Comparison of ENCODE assay signal across 10 mouse cellular contexts in the genomic region with DNA sequence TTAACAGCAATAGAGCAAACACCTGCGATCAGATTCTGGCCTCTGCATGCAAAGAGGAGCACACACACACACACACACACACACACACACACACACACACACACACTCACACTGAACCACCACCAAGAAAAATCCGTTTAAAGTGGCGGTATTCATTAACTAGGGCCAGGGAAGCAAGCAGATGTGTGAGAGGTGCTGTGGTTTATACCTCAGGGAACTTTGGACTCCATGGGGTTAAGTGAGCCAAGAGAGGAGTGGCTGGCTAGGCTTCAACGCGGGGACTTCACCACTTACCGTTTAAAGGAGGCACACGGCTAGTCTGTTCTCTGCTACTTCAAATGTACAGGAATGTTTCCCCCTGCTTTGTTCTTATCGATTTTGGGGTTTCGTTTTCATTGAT. TPM values are rescaled to one million over a fixed set of nuclear protein-coding genes. Genes with fewer than 3 reads are reported as not detected.
DNase-seq lines count a peak whose midpoint lies in the region; ATAC-seq and TF ChIP-seq lines count a peak whose summit lies in the region.
"Had no signal": no experiment of that assay in that cellular context is flagged by ENCODE, and none has a peak within 500 bp of the region (broad histone marks: within the 10 kb centered on the region; RNA-seq: fewer than 3 reads in every experiment).

No protein-coding gene starts in this region.

- peak overlapping the region; percentile 25; the same call in 1 of the 2 replicates for H3K9ac ChIP-seq in forebrain, embryonic 14.5 days (ENCODE audit: low read length)
- H3K9ac ChIP-seq in forebrain, embryonic 13.5 days, result no peak overlapping the region
- H3K9ac ChIP-seq in heart, postnatal 0 days (replicated peaks; ENCODE audit: low read depth, low read length), result no peak overlapping the region
- H3K9ac ChIP-seq in limb, embryonic 11.5 days (ENCODE audit: low read length), result no peak overlapping the region
- H3K9ac ChIP-seq in midbrain, embryonic 13.5 days (replicated peaks), result no peak overlapping the region

- 21% methylated on average over 9 of the region's 9 CpGs for WGBS in forebrain, embryonic 14.5 days
- WGBS in forebrain, embryonic 13.5 days, result 24% methylated on average over 9 of the region's 9 CpGs
- 13% methylated on average over 9 of the region's 9 CpGs for WGBS in heart, postnatal 0 days
- WGBS in limb, embryonic 11.5 days, result 15% methylated on average over 9 of the region's 9 CpGs
- WGBS in midbrain, embryonic 13.5 days, result 29% methylated on average over 9 of the region's 9 CpGs

- 0 out of 2 replicates have a peak, but pooled peaks cover 2% of the 10 kb centered on the region for H3K27me3 ChIP-seq in forebrain, embryonic 14.5 days (replicated peaks; ENCODE audit: control insufficient read depth, insufficient read depth, low read length)
- H3K27me3 ChIP-seq in forebrain, embryonic 13.5 days, result peaks cover 8% of the 10 kb centered on the region
- no peaks in the 10 kb centered on the region for H3K27me3 ChIP-seq in heart, postnatal 0 days (ENCODE audit: control insufficient read depth, insufficient read depth, low read length)
- H3K27me3 ChIP-seq in limb, embryonic 11.5 days (ENCODE audit: control insufficient read depth, insufficient read depth, low read length), result no peaks in the 10 kb centered on the region
- peaks cover 20% of the 10 kb centered on the region for H3K27me3 ChIP-seq in midbrain, embryonic 13.5 days

- H3K4me3 ChIP-seq in forebrain, embryonic 14.5 days (ENCODE audit: low read depth, low read length), result no peak overlapping the region
- H3K4me3 ChIP-seq in forebrain, embryonic 13.5 days, result no peak overlapping the region
- H3K4me3 ChIP-seq in heart, postnatal 0 days (ENCODE audit: low read depth, low read length), result no peak overlapping the region
- H3K4me3 ChIP-seq in limb, embryonic 11.5 days (ENCODE audit: low read depth, low read length), result no peak overlapping the region
- no peak overlapping the region for H3K4me3 ChIP-seq in midbrain, embryonic 13.5 days (replicated peaks)
- H3K4me3 ChIP-seq: layer of hippocampus, adult 2 months had no signal

- no peaks in the 10 kb centered on the region for H3K9me3 ChIP-seq in forebrain, embryonic 14.5 days (replicated peaks; ENCODE audit: control insufficient read depth, low read length)
- no peaks in the 10 kb centered on the region for H3K9me3 ChIP-seq in forebrain, embryonic 13.5 days (replicated peaks)
- no peaks in the 10 kb centered on the region for H3K9me3 ChIP-seq in heart, postnatal 0 days (replicated peaks; ENCODE audit: control insufficient read depth, low read length)
- H3K9me3 ChIP-seq in limb, embryonic 11.5 days (ENCODE audit: control insufficient read depth, low read length), result no peaks in the 10 kb centered on the region
- no peaks in the 10 kb centered on the region for H3K9me3 ChIP-seq in midbrain, embryonic 13.5 days

- no peaks in the 10 kb centered on the region for H3K36me3 ChIP-seq in forebrain, embryonic 14.5 days (ENCODE audit: control insufficient read depth, insufficient read depth, low read length)
- no peaks in the 10 kb centered on the region for H3K36me3 ChIP-seq in forebrain, embryonic 13.5 days (ENCODE audit: poor library complexity, severe bottlenecking)
- no peaks in the 10 kb centered on the region for H3K36me3 ChIP-seq in heart, postnatal 0 days (replicated peaks; ENCODE audit: control insufficient read depth, insufficient read depth, low read length)
- H3K36me3 ChIP-seq in limb, embryonic 11.5 days (ENCODE audit: control insufficient read depth, insufficient read depth, low read length), result no peaks in the 10 kb centered on the region
- H3K36me3 ChIP-seq in midbrain, embryonic 13.5 days, result no peaks in the 10 kb centered on the region

- no peak for TF ChIP-seq EP300 in heart, postnatal 0 days (IDR thresholded peaks at IDR 0.05; ENCODE audit: low read depth)

- no peak overlapping the region for H3K27ac ChIP-seq in forebrain, embryonic 14.5 days (ENCODE audit: low read depth, low read length)
- H3K27ac ChIP-seq in forebrain, embryonic 13.5 days, result no peak overlapping the region
- 0 out of 2 replicates have a peak overlapping the region, but pooled peaks have one; percentile 12 for H3K27ac ChIP-seq in heart, postnatal 0 days (ENCODE audit: low read depth)
- no peak overlapping the region for H3K27ac ChIP-seq in limb, embryonic 11.5 days (replicated peaks; ENCODE audit: low read depth, low read length)
- H3K27ac ChIP-seq in midbrain, embryonic 13.5 days, result no peak overlapping the region
- H3K27ac ChIP-seq: layer of hippocampus, adult 2 months had no signal

- DNase-seq in forebrain, embryonic 14.5 days (ENCODE audit: low spot score), result no peak
- DNase-seq in heart, postnatal 0 days (ENCODE audit: low spot score), result peak; percentile 41
- DNase-seq in limb, embryonic 11.5 days (ENCODE audit: low spot score), result no peak
- DNase-seq in lung, postnatal 4 days, result peak; percentile 47 to 72
- no peak for DNase-seq in spleen, postnatal 10 days (ENCODE audit: low spot score in 2 of 2)
- no peak for DNase-seq in thymus, postnatal 14 days

- H3K4me2 ChIP-seq in forebrain, embryonic 14.5 days (ENCODE audit: low read length), result no peak overlapping the region
- no peak overlapping the region for H3K4me2 ChIP-seq in forebrain, embryonic 13.5 days
- H3K4me2 ChIP-seq in heart, postnatal 0 days (ENCODE audit: low read depth, low read length), result peak overlapping the region; percentile 29; the same call in 1 of the 2 replicates
- H3K4me2 ChIP-seq in limb, embryonic 11.5 days (ENCODE audit: low read depth, severe bottlenecking), result 0 out of 2 replicates have a peak overlapping the region, but pooled peaks have one; percentile 4
- no peak overlapping the region for H3K4me2 ChIP-seq in midbrain, embryonic 13.5 days (replicated peaks)

- no peak for TF ChIP-seq CTCF in heart, postnatal 0 days (IDR thresholded peaks at IDR 0.05; ENCODE audit: low read depth)

- ATAC-seq in forebrain, embryonic 14.5 days, result no peak
- no peak for ATAC-seq in forebrain, embryonic 13.5 days
- ATAC-seq in heart, postnatal 0 days (ENCODE audit: insufficient read depth, low read depth), result no peak
- ATAC-seq in limb, embryonic 11.5 days (ENCODE audit: insufficient number of reproducible peaks, low FRiP score, low TSS enrichment, low read depth), result no peak
- no peak for ATAC-seq in midbrain, embryonic 13.5 days

- peaks cover 7% of the 10 kb centered on the region for H3K4me1 ChIP-seq in forebrain, embryonic 14.5 days (ENCODE audit: control insufficient read depth, insufficient read depth, low read length)
- H3K4me1 ChIP-seq in forebrain, embryonic 13.5 days, result peaks cover 31% of the 10 kb centered on the region
- peaks cover 17% of the 10 kb centered on the region; the same call in 1 of the 2 replicates for H3K4me1 ChIP-seq in heart, postnatal 0 days (ENCODE audit: control insufficient read depth, insufficient read depth)
- peaks cover 22% of the 10 kb centered on the region for H3K4me1 ChIP-seq in limb, embryonic 11.5 days (ENCODE audit: control insufficient read depth, insufficient read depth, low read length)
- H3K4me1 ChIP-seq in midbrain, embryonic 13.5 days (replicated peaks), result peaks cover 33% of the 10 kb centered on the region

RNA-seq across cellular contexts. Expression of a gene that starts 4.1 kb away (rescaled TPM):
- polyA plus RNA-seq in forebrain, embryonic 14.5 days (2014; fragmentation: Nextera tagmentation; extraction: Ambion mirVana), result 6.2 and 8.0 TPM in 2 replicates
- 8.6 and 10.1 TPM in 2 replicates for polyA plus RNA-seq in forebrain, embryonic 13.5 days (2015; fragmentation: Nextera tagmentation; extraction: Ambion mirVana)
- 99.2 and 113 TPM in 2 replicates for total RNA-seq in heart, postnatal 0 days (2014; rRNA removed; ENCODE audit: low replicate concordance)
- 20.4 and 23.1 TPM in 2 replicates for polyA plus RNA-seq in heart, postnatal 0 days (2015; fragmentation: Nextera tagmentation; extraction: Ambion mirVana)
- 71.2 and 76.7 TPM in 2 replicates for polyA plus RNA-seq in limb, embryonic 11.5 days (2014; fragmentation: Nextera tagmentation; extraction: Ambion mirVana)
- polyA plus RNA-seq in midbrain, embryonic 13.5 days (2015; fragmentation: Nextera tagmentation; extraction: Ambion mirVana), result 7.5 and 8.6 TPM in 2 replicates
- total RNA-seq: neutrophil, adult 5-6 weeks had no signal

RNA-seq across cellular contexts. Expression of a gene that starts 12.4 kb away (rescaled TPM):
- polyA plus RNA-seq in forebrain, embryonic 14.5 days (2014; fragmentation: Nextera tagmentation; extraction: Ambion mirVana), result 6.2 and 9.9 TPM in 2 replicates
- polyA plus RNA-seq in forebrain, embryonic 13.5 days (2015; fragmentation: Nextera tagmentation; extraction: Ambion mirVana), result 14.4 and 16.9 TPM in 2 replicates
- 7.3 and 14.8 TPM in 2 replicates for total RNA-seq in heart, postnatal 0 days (2014; rRNA removed; ENCODE audit: low replicate concordance)
- polyA plus RNA-seq in heart, postnatal 0 days (2015; fragmentation: Nextera tagmentation; extraction: Ambion mirVana), result 4.0 and 4.5 TPM in 2 replicates
- polyA plus RNA-seq in limb, embryonic 11.5 days (2014; fragmentation: Nextera tagmentation; extraction: Ambion mirVana), result 4.7 and 6.4 TPM in 2 replicates
- 21.8 and 23.4 TPM in 2 replicates for polyA plus RNA-seq in midbrain, embryonic 13.5 days (2015; fragmentation: Nextera tagmentation; extraction: Ambion mirVana)

RNA-seq across cellular contexts. Expression of a gene that starts 31.6 kb away (rescaled TPM):
- 18.2 and 18.4 TPM in 2 replicates for polyA plus RNA-seq in forebrain, embryonic 14.5 days (2014; fragmentation: Nextera tagmentation; extraction: Ambion mirVana)
- polyA plus RNA-seq in forebrain, embryonic 13.5 days (2015; fragmentation: Nextera tagmentation; extraction: Ambion mirVana), result 30.8 and 35.3 TPM in 2 replicates
- 44.8 and 46.8 TPM in 2 replicates for total RNA-seq in heart, postnatal 0 days (2014; rRNA removed; ENCODE audit: low replicate concordance)
- 22.9 and 28.6 TPM in 2 replicates for polyA plus RNA-seq in heart, postnatal 0 days (2015; fragmentation: Nextera tagmentation; extraction: Ambion mirVana)
- polyA plus RNA-seq in limb, embryonic 11.5 days (2014; fragmentation: Nextera tagmentation; extraction: Ambion mirVana), result 56.5 and 57.2 TPM in 2 replicates
- polyA plus RNA-seq in midbrain, embryonic 13.5 days (2015; fragmentation: Nextera tagmentation; extraction: Ambion mirVana), result 19.8 and 22.1 TPM in 2 replicates

RNA-seq across cellular contexts. Expression of a gene that starts 38.3 kb away (rescaled TPM):
- polyA plus RNA-seq in forebrain, embryonic 14.5 days (2014; fragmentation: Nextera tagmentation; extraction: Ambion mirVana), result 78.9 and 95.2 TPM in 2 replicates
- 145 and 150 TPM in 2 replicates for polyA plus RNA-seq in forebrain, embryonic 13.5 days (2015; fragmentation: Nextera tagmentation; extraction: Ambion mirVana)
- total RNA-seq in heart, postnatal 0 days (2014; rRNA removed; ENCODE audit: low replicate concordance), result 77.2 and 139 TPM in 2 replicates
- 34.9 and 38.0 TPM in 2 replicates for polyA plus RNA-seq in heart, postnatal 0 days (2015; fragmentation: Nextera tagmentation; extraction: Ambion mirVana)
- 175 and 177 TPM in 2 replicates for polyA plus RNA-seq in limb, embryonic 11.5 days (2014; fragmentation: Nextera tagmentation; extraction: Ambion mirVana)
- polyA plus RNA-seq in midbrain, embryonic 13.5 days (2015; fragmentation: Nextera tagmentation; extraction: Ambion mirVana), result 116 and 123 TPM in 2 replicates

RNA-seq across cellular contexts. Expression of a gene that starts 51.4 kb away (rescaled TPM):
- 9.8 and 10.3 TPM in 2 replicates for polyA plus RNA-seq in forebrain, embryonic 14.5 days (2014; fragmentation: Nextera tagmentation; extraction: Ambion mirVana)
- 7.1 and 7.2 TPM in 2 replicates for polyA plus RNA-seq in forebrain, embryonic 13.5 days (2015; fragmentation: Nextera tagmentation; extraction: Ambion mirVana)
- 4.1 and 5.6 TPM in 2 replicates for total RNA-seq in heart, postnatal 0 days (2014; rRNA removed; ENCODE audit: low replicate concordance)
- polyA plus RNA-seq in heart, postnatal 0 days (2015; fragmentation: Nextera tagmentation; extraction: Ambion mirVana), result 11.5 and 11.9 TPM in 2 replicates
- polyA plus RNA-seq in limb, embryonic 11.5 days (2014; fragmentation: Nextera tagmentation; extraction: Ambion mirVana), result 7.4 and 7.6 TPM in 2 replicates
- 9.7 and 10.0 TPM in 2 replicates for polyA plus RNA-seq in midbrain, embryonic 13.5 days (2015; fragmentation: Nextera tagmentation; extraction: Ambion mirVana)

Comparison
In these comparisons a context has a peak if more than half of its experiments do, and no peak if none do; other contexts are left out.
1. DNase-seq: peak in heart, postnatal 0 days (single experiment) and lung, postnatal 4 days (2 of 2); none in forebrain, embryonic 14.5 days (single experiment), limb, embryonic 11.5 days (single experiment), spleen, postnatal 10 days (0 of 2) and thymus, postnatal 14 days (single experiment).
2. H3K4me2 ChIP-seq: peak in heart, postnatal 0 days (single experiment) and limb, embryonic 11.5 days (single experiment); none in forebrain, embryonic 14.5 days (single experiment), forebrain, embryonic 13.5 days (single experiment) and midbrain, embryonic 13.5 days (single experiment).